Mouse (Mus musculus): ENCODE data around the gene 4930455H04Rik. TPM values are rescaled to one million over a fixed set of nuclear protein-coding genes. Genes with fewer than 3 reads are reported as not detected.

Gene 4930455H04Rik
- not detected in 2 replicates for polyA plus RNA-seq (2012; rRNA removed)

GRCm38 (mm10) chr3:116967967-116968366 is at the start of gene 4930455H04Rik:
4930455H04Rik (plus strand) TSS chr3:116968267.

DNA sequence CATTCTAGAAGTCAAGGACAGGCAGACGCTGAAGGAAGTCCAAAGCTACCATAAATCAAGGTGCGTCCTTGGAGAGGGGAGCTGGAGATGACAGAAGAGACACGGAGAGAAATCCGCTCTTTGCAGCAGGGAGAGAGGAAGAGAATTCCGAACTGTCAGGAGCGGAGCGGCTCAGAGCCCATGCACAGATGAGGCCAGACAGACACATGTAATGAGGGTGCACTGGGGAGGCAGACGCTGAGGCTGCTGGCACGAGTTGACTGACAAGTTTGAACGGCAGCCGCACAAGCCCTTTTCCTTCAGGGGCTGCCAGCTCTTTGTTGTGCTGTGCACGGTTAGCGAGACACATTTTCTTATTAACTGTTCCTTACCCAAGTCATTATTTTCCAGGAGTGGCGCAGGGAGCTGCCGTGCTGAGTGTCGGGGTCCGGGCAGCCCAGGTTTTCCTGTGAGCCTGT is 502 bp downstream of the 4930455H04Rik start, which contains the start of gene Palmd:
Gene Palmd, minus strand, starts transcription at position 448 of the 458 bp plus-strand sequence.

Other genes with a start within 250 kb of the 4930455H04Rik start
- 1.4 and 2.0 TPM in 2 replicates for gene Agl, start 160.1 kb upstream of the 4930455H04Rik start, polyA plus RNA-seq (2012; rRNA removed)
- gene Frrs1, start 108.8 kb upstream of the 4930455H04Rik start, polyA plus RNA-seq (2012; rRNA removed): 15.3 and 16.6 TPM in 2 replicates
- gene Palmd, start 720 bp downstream of the 4930455H04Rik start, polyA plus RNA-seq (2012; rRNA removed): 0.32 and 0.90 TPM in 2 replicates

Data from stomach, adult 2 months (tissue).